In genomic region chr19:34699300-34699699, GRCm38 (mm10) we compare ENCODE assay signal across 26 mouse cellular contexts. TPM values are rescaled to one million over a fixed set of nuclear protein-coding genes. Genes with fewer than 3 reads are reported as not detected.
DNase-seq lines count a peak whose midpoint lies in the region; ATAC-seq and TF ChIP-seq lines count a peak whose summit lies in the region.
"Had no signal": no experiment of that assay in that cellular context is flagged by ENCODE, and none has a peak within 500 bp of the region (broad histone marks: within the 10 kb centered on the region; RNA-seq: fewer than 3 reads in every experiment).

No protein-coding gene starts in this region.

- H3K9me3 ChIP-seq in kidney, embryonic 15.5 days (replicated peaks), result no peaks in the 10 kb centered on the region
- H3K9me3 ChIP-seq: forebrain, embryonic 10.5 days; forebrain, embryonic 13.5 days; G1E; heart, embryonic 10.5 days; heart, embryonic 13.5 days had no signal

- WGBS in kidney, adult 2 months, result 26% methylated on average over 2 of the region's 2 CpGs
- 36% methylated on average over 2 of the region's 2 CpGs for WGBS in kidney, embryonic 15.5 days

- H3K4me2 ChIP-seq in kidney, embryonic 15.5 days, result no peak overlapping the region
- H3K4me2 ChIP-seq: forebrain, embryonic 13.5 days; heart, embryonic 13.5 days had no signal

- no peaks in the 10 kb centered on the region for H3K27me3 ChIP-seq in kidney, adult 2 months (replicated peaks; ENCODE audit: control insufficient read depth, insufficient read depth, low read length)
- H3K27me3 ChIP-seq in kidney, embryonic 15.5 days, result no peaks in the 10 kb centered on the region
- H3K27me3 ChIP-seq in splenic B cell, adult 2 months (ENCODE audit: control insufficient read depth, insufficient read depth, low read length, poor library complexity, severe bottlenecking), result no peaks in the 10 kb centered on the region
- H3K27me3 ChIP-seq: CH12.LX; forebrain, embryonic 13.5 days; heart, embryonic 13.5 days; Patski had no signal

- TF ChIP-seq POLR2A in kidney, adult 2 months (IDR thresholded peaks at IDR 0.05; ENCODE audit: low read depth, low read length), result no peak

- peak overlapping the region; percentile 99 for H3K27ac ChIP-seq in kidney, adult 2 months (ENCODE audit: insufficient read depth, low read depth, low read length)
- peak overlapping the region; percentile 59 for H3K27ac ChIP-seq in kidney, embryonic 15.5 days
- H3K27ac ChIP-seq: forebrain, embryonic 10.5 days; forebrain, embryonic 13.5 days; heart, adult 2 months; heart, embryonic 10.5 days; heart, embryonic 13.5 days had no signal

- H3K36me3 ChIP-seq in kidney, adult 2 months (ENCODE audit: control insufficient read depth, insufficient read depth, low read length), result no peaks in the 10 kb centered on the region
- H3K36me3 ChIP-seq in kidney, embryonic 15.5 days, result no peaks in the 10 kb centered on the region
- H3K36me3 ChIP-seq in splenic B cell, adult 2 months (ENCODE audit: control insufficient read depth, insufficient read depth, low read length, poor library complexity, severe bottlenecking), result no peaks in the 10 kb centered on the region
- H3K36me3 ChIP-seq: forebrain, embryonic 10.5 days; G1E; heart, embryonic 10.5 days; heart, embryonic 13.5 days had no signal

- H3K4me1 ChIP-seq in kidney, adult 2 months (ENCODE audit: control insufficient read depth, insufficient read depth, low read length), result peaks cover 16% of the 10 kb centered on the region
- peaks cover 13% of the 10 kb centered on the region; the same call in 1 of the 2 replicates for H3K4me1 ChIP-seq in kidney, embryonic 15.5 days
- H3K4me1 ChIP-seq: forebrain, embryonic 10.5 days; forebrain, embryonic 13.5 days; heart, embryonic 10.5 days had no signal

- 0 out of 2 replicates have a peak, but pooled peaks have one; percentile 33 for ATAC-seq in kidney, embryonic 15.5 days (replicated peaks; ENCODE audit: low FRiP score)
- ATAC-seq: forebrain, embryonic 13.5 days; forebrain, embryonic 16.5 days; Patski had no signal

- TF ChIP-seq CTCF in kidney, adult 2 months (conservative IDR thresholded peaks at IDR 0.05; ENCODE audit: insufficient read depth, insufficient read length, low read depth, low read length), result no peak

- H3K9ac ChIP-seq in kidney, embryonic 15.5 days, result no peak overlapping the region
- H3K9ac ChIP-seq: forebrain, embryonic 13.5 days; heart, embryonic 13.5 days had no signal

- peak; percentile 74 for DNase-seq in kidney, adult 2 months
- no peak for DNase-seq in kidney, adult 18-20 months
- no peak for DNase-seq in kidney, postnatal 25 days
- DNase-seq in A20 (ENCODE audit: low read depth, low spot score), result peak; percentile 6
- DNase-seq in splenic B cell, adult 2 months (ENCODE audit: low read depth, low spot score), result peak; percentile 8
- no peak for DNase-seq in yolk sac, embryonic 10.5 days (ENCODE audit: low spot score)
- DNase-seq: adrenal gland, postnatal 10 days; adrenal gland, postnatal 36 days; B cell, adult 2 months; cerebellum, adult 18-20 months; cerebellum, adult 9-10 months; cerebellum, postnatal 14 days; gastrocnemius, postnatal 10 days; gastrocnemius, postnatal 36 days; heart, adult 2 months; heart, postnatal 14 days; heart, postnatal 4 days had no signal

- no peak overlapping the region for H3K4me3 ChIP-seq in kidney, adult 2 months (ENCODE audit: insufficient read depth, low read depth, low read length)
- H3K4me3 ChIP-seq in kidney, embryonic 15.5 days (replicated peaks), result no peak overlapping the region
- H3K4me3 ChIP-seq: forebrain, embryonic 10.5 days; forebrain, embryonic 13.5 days; heart, adult 2 months; heart, embryonic 10.5 days; heart, embryonic 13.5 days had no signal

RNA-seq across cellular contexts. Expression of gene Slc16a12, which starts 47.8 kb away (rescaled TPM):
- polyA plus RNA-seq in kidney, adult 2 months (2012; rRNA removed), result 59.6 and 61.4 TPM in 2 replicates
- polyA plus RNA-seq in kidney, embryonic 15.5 days (2015; fragmentation: Nextera tagmentation; extraction: Ambion mirVana), result 10.6 and 13.4 TPM in 2 replicates
- polyA plus RNA-seq: G1E had no signal

RNA-seq across cellular contexts. Expression of gene Ifit1, which starts 58.6 kb away (rescaled TPM):
- 3.6 and 5.6 TPM in 2 replicates for polyA plus RNA-seq in kidney, adult 2 months (2012; rRNA removed)
- 0.42 and 0.49 TPM in 2 replicates for polyA plus RNA-seq in kidney, embryonic 15.5 days (2015; fragmentation: Nextera tagmentation; extraction: Ambion mirVana)
- polyA plus RNA-seq: forebrain, embryonic 10.5 days; G1E had no signal

RNA-seq across cellular contexts. Expression of gene Ifit1bl2, which starts 58.8 kb away (rescaled TPM):
- polyA plus RNA-seq in kidney, adult 2 months (2012; rRNA removed), result 0.35 and 0.42 TPM in 2 replicates
- 0.09 and 0.14 TPM in 2 replicates for polyA plus RNA-seq in kidney, embryonic 15.5 days (2015; fragmentation: Nextera tagmentation; extraction: Ambion mirVana)
- polyA plus RNA-seq: forebrain, embryonic 10.5 days; G1E had no signal

Comparison
In these comparisons a context has a peak if more than half of its experiments do, and no peak if none do; other contexts are left out.
1. DNase-seq: peak in kidney, adult 2 months (single experiment), A20 (single experiment) and splenic B cell, adult 2 months (single experiment); none in kidney, adult 18-20 months (single experiment), kidney, postnatal 25 days (0 of 2) and yolk sac, embryonic 10.5 days (single experiment).